Mouse (Mus musculus) liver, embryonic 12.5 days (tissue): ENCODE results near the gene Prnp. TPM values are rescaled to one million over a fixed set of nuclear protein-coding genes. Genes with fewer than 3 reads are reported as not detected.

ENCODE experiments used
- ATAC-seq: fragments of 200-750 bp; cut with Nextera tagmentation; 2 replicates; pipeline ENCODE4 v1.8.0; 2017; ENCODE audit warnings: moderate number of reproducible peaks, mild to moderate bottlenecking, moderate library complexity
- H3K27ac ChIP-seq: fragments of 300-500 bp; sonication (generic); 2 replicates; pipeline ENCODE4 v1.5.1; 2016; ENCODE audit warnings: mild to moderate bottlenecking
- H3K27me3 ChIP-seq: fragments of 300-500 bp; sonication (generic); replicated peaks from 2 replicates; pipeline ENCODE4 v1.6.1; 2016; ENCODE audit warnings: mild to moderate bottlenecking, moderate library complexity
- H3K36me3 ChIP-seq: fragments of 300-500 bp; sonication (generic); 2 replicates; pipeline ENCODE4 v1.6.1; 2016; ENCODE audit warnings: mild to moderate bottlenecking, moderate library complexity
- H3K4me1 ChIP-seq: fragments of 300-500 bp; sonication (generic); 2 replicates; pipeline ENCODE4 v1.6.1; 2016
- H3K4me2 ChIP-seq: fragments of 300-500 bp; sonication (generic); 2 replicates; pipeline ENCODE4 v1.6.1; 2016; ENCODE audit warnings: mild to moderate bottlenecking, moderate library complexity
- H3K4me3 ChIP-seq: fragments of 300-500 bp; sonication (generic); 2 replicates; pipeline ENCODE4 v1.5.1; 2016; ENCODE audit warnings: mild to moderate bottlenecking, moderate library complexity
- H3K9ac ChIP-seq: fragments of 300-500 bp; sonication (generic); 2 replicates; pipeline ENCODE4 v1.6.1; 2016; ENCODE audit warnings: mild to moderate bottlenecking, moderate library complexity
- H3K9me3 ChIP-seq: fragments of 300-500 bp; sonication (generic); replicated peaks from 2 replicates; pipeline ENCODE4 v1.6.1; 2016; ENCODE audit warnings: mild to moderate bottlenecking, moderate library complexity
- WGBS: fragments of 180-500 bp; shearing (Covaris S2); methylation state at CpG from one replicate; pipeline ENCODE4 v1.1.7; 2016; ENCODE audit not compliant: insufficient replicate concordance; 5-methylcytosine and 5-hydroxymethylcytosine counted together
- polyA plus RNA-seq: library from polyadenylated mRNA; unstranded; fragments of >200 nt; fragmentation: Nextera tagmentation; extraction: Ambion mirVana; gene quantifications from 2 replicates; pipeline ENCODE4 v1.2.1, GENCODE M21; 2016

Prnp gene
- polyA plus RNA-seq, 1 experiment from 2014 or later = 37.9 TPM

- WGBS = 87% methylated on average over 7 of the region's 7 CpGs
- Histone ChIP-seq H3K4me2 (no peak overlapping the region), H3K4me1 (peaks cover 61% of the 10 kb centered on the region), H3K36me3 (peaks cover 4% of the 10 kb centered on the region; the same call in 1 of the 2 replicates), H3K27me3 (no peaks in the 10 kb centered on the region), H3K9ac (no peak overlapping the region), H3K27ac (peak overlapping the region; percentile 68; the same call in 1 of the 2 replicates), H3K9me3 (no peaks in the 10 kb centered on the region), H3K4me3 (no peak overlapping the region)
- ATAC-seq = no peak
Observed at GRCm38 (mm10) chr2:131908351-131908861, 1.3 kb upstream of the Prnp start.

- Histone ChIP-seq H3K27ac (peak overlapping the region; percentile 68), H3K4me2 (peak overlapping the region; percentile 87), H3K4me3 (0 out of 2 replicates have a peak overlapping the region, but pooled peaks have one; percentile 80), H3K27me3 (no peaks in the 10 kb centered on the region), H3K36me3 (peaks cover 4% of the 10 kb centered on the region; the same call in 1 of the 2 replicates), H3K9ac (peak overlapping the region; percentile 50), H3K9me3 (no peaks in the 10 kb centered on the region), H3K4me1 (peaks cover 57% of the 10 kb centered on the region)
- no peak for ATAC-seq
- 82% methylated on average over 1 of the region's 1 CpGs for whole genome bisulfite sequencing
Observed at GRCm38 (mm10) chr2:131908906-131909305, 822 bp upstream of the Prnp start.

GRCm38 (mm10) chr2:131910847-131911246 is 1.1 kb downstream of the Prnp start:
- Histone ChIP-seq H3K9me3 (no peaks in the 10 kb centered on the region), H3K27ac (no peak overlapping the region), H3K4me3 (peak overlapping the region; percentile 80), H3K27me3 (no peaks in the 10 kb centered on the region), H3K36me3 (peaks cover 6% of the 10 kb centered on the region), H3K4me2 (peak overlapping the region; percentile 87), H3K9ac (peak overlapping the region; percentile 92), H3K4me1 (peaks cover 37% of the 10 kb centered on the region)
- ATAC-seq = no peak
- whole genome bisulfite sequencing = 67% methylated on average over 2 of the region's 2 CpGs

- ATAC-seq = no peak
- peak overlapping the region; percentile 92 for H3K9ac ChIP-seq
Observed at GRCm38 (mm10) chr2:131911341-131911740, 1.6 kb downstream of the Prnp start.

GRCm38 (mm10) chr2:131912526-131913258 is 3.0 kb downstream of the Prnp start:
- 72% methylated on average over 8 of the region's 8 CpGs for WGBS
- ATAC-seq = no peak
- Histone ChIP-seq H3K4me1 (peaks cover 31% of the 10 kb centered on the region), H3K36me3 (peaks cover 19% of the 10 kb centered on the region), H3K27me3 (no peaks in the 10 kb centered on the region), H3K4me2 (no peak overlapping the region), H3K9ac (no peak overlapping the region), H3K9me3 (no peaks in the 10 kb centered on the region), H3K27ac (no peak overlapping the region), H3K4me3 (no peak overlapping the region)

More at GRCm38 (mm10) chr2:131911341-131911740, 1.6 kb downstream of the Prnp start:
- 63% methylated on average over 4 of the region's 4 CpGs for WGBS
- H3K27ac ChIP-seq = no peak overlapping the region
- H3K27me3 ChIP-seq = no peaks in the 10 kb centered on the region
- no peaks in the 10 kb centered on the region for H3K9me3 ChIP-seq
- peak overlapping the region; percentile 80 for H3K4me3 ChIP-seq
- peaks cover 11% of the 10 kb centered on the region for H3K36me3 ChIP-seq
- H3K4me1 ChIP-seq = peaks cover 32% of the 10 kb centered on the region
- H3K4me2 ChIP-seq = peak overlapping the region; percentile 87

GRCm38 (mm10) chr2:131932275-131932902 is 22.7 kb downstream of the Prnp start:
- no peak overlapping the region for H3K4me3 ChIP-seq
- no peaks in the 10 kb centered on the region for H3K27me3 ChIP-seq
- H3K4me2 ChIP-seq = no peak overlapping the region
- peaks cover 31% of the 10 kb centered on the region for H3K4me1 ChIP-seq
- peak; percentile 65 for ATAC-seq
- no peak overlapping the region for H3K27ac ChIP-seq
- H3K9me3 ChIP-seq = no peaks in the 10 kb centered on the region
- 42% methylated on average over 7 of the region's 7 CpGs for WGBS
- H3K9ac ChIP-seq = no peak overlapping the region
- peaks cover 14% of the 10 kb centered on the region for H3K36me3 ChIP-seq

GRCm38 (mm10) chr2:131933013-131933412 is 23.3 kb downstream of the Prnp start:
- Histone ChIP-seq H3K36me3 (peaks cover 14% of the 10 kb centered on the region), H3K27ac (no peak overlapping the region), H3K4me1 (peaks cover 31% of the 10 kb centered on the region), H3K27me3 (no peaks in the 10 kb centered on the region), H3K9ac (no peak overlapping the region), H3K4me2 (no peak overlapping the region), H3K4me3 (no peak overlapping the region), H3K9me3 (no peaks in the 10 kb centered on the region)
- WGBS = 42% methylated on average over 6 of the region's 6 CpGs
- no peak for ATAC-seq

- Histone ChIP-seq H3K27me3 (no peaks in the 10 kb centered on the region), H3K4me2 (no peak overlapping the region), H3K9me3 (no peaks in the 10 kb centered on the region), H3K36me3 (peaks cover 14% of the 10 kb centered on the region), H3K4me1 (peaks cover 31% of the 10 kb centered on the region), H3K27ac (no peak overlapping the region), H3K4me3 (no peak overlapping the region), H3K9ac (no peak overlapping the region)
- WGBS = 59% methylated on average over 3 of the region's 3 CpGs
- no peak for ATAC-seq
Observed at GRCm38 (mm10) chr2:131933598-131933997, 23.9 kb downstream of the Prnp start.

GRCm38 (mm10) chr2:131934243-131934642 is 24.5 kb downstream of the Prnp start:
- no peak overlapping the region for H3K4me3 ChIP-seq
- 94% methylated on average over 2 of the region's 2 CpGs for WGBS
- no peak for ATAC-seq

GRCm38 (mm10) chr2:131935390-131936105 is 25.8 kb downstream of the Prnp start:
- peaks cover 43% of the 10 kb centered on the region for H3K4me1 ChIP-seq
- H3K9me3 ChIP-seq = no peaks in the 10 kb centered on the region
- no peak overlapping the region for H3K4me3 ChIP-seq
- no peak overlapping the region for H3K4me2 ChIP-seq
- H3K27me3 ChIP-seq = no peaks in the 10 kb centered on the region
- peak; percentile 75 for ATAC-seq
- peaks cover 14% of the 10 kb centered on the region for H3K36me3 ChIP-seq
- WGBS = 55% methylated on average over 10 of the region's 10 CpGs
- no peak overlapping the region for H3K27ac ChIP-seq
- H3K9ac ChIP-seq = no peak overlapping the region

More at GRCm38 (mm10) chr2:131934243-131934642, 24.5 kb downstream of the Prnp start:
- no peaks in the 10 kb centered on the region for H3K9me3 ChIP-seq
- peaks cover 31% of the 10 kb centered on the region for H3K4me1 ChIP-seq
- H3K27me3 ChIP-seq = no peaks in the 10 kb centered on the region
- no peak overlapping the region for H3K4me2 ChIP-seq
- peaks cover 14% of the 10 kb centered on the region for H3K36me3 ChIP-seq
- no peak overlapping the region for H3K27ac ChIP-seq
- no peak overlapping the region for H3K9ac ChIP-seq

- peaks cover 50% of the 10 kb centered on the region for H3K4me1 ChIP-seq
- H3K27me3 ChIP-seq = no peaks in the 10 kb centered on the region
- H3K9ac ChIP-seq = no peak overlapping the region
- H3K27ac ChIP-seq = no peak overlapping the region
- 83% methylated on average over 10 of the region's 10 CpGs for WGBS
- no peak for ATAC-seq
- H3K36me3 ChIP-seq = peaks cover 14% of the 10 kb centered on the region
- H3K4me3 ChIP-seq = no peak overlapping the region
- H3K9me3 ChIP-seq = no peaks in the 10 kb centered on the region
- H3K4me2 ChIP-seq = no peak overlapping the region
Observed at GRCm38 (mm10) chr2:131936410-131936809, 26.7 kb downstream of the Prnp start.
